Mouse (Mus musculus) midbrain, embryonic 16.5 days (tissue): ENCODE data around the gene Camsap1. TPM values are rescaled to one million over a fixed set of nuclear protein-coding genes. Genes with fewer than 3 reads are reported as not detected.
A peak's percentile ranks its signal among the peaks of the same experiment; 100 is the strongest.

Experiments
- ATAC-seq: fragments of 200-750 bp; cut with Nextera tagmentation; 2 replicates; pipeline ENCODE4 v1.8.0; 2017; ENCODE audit warnings: moderate TSS enrichment
- H3K27ac ChIP-seq: fragments of 300-500 bp; sonication (generic); 2 replicates; pipeline ENCODE4 v1.5.1; 2014; ENCODE audit warnings: mild to moderate bottlenecking, low read length, mixed read lengths
- H3K27me3 ChIP-seq: fragments of 300-500 bp; sonication (generic); 2 replicates; pipeline ENCODE4 v1.6.1; 2014; ENCODE audit warnings: low read depth, low read length, mixed read lengths; ENCODE audit not compliant: control insufficient read depth, insufficient read depth
- H3K36me3 ChIP-seq: fragments of 300-500 bp; sonication (generic); 2 replicates; pipeline ENCODE4 v1.6.1; 2014; ENCODE audit warnings: mild to moderate bottlenecking, low read length, moderate library complexity, mixed read lengths; ENCODE audit not compliant: control insufficient read depth, insufficient read depth
- H3K4me1 ChIP-seq: fragments of 300-500 bp; sonication (generic); 2 replicates; pipeline ENCODE4 v1.6.1; 2014; ENCODE audit warnings: mild to moderate bottlenecking, low read length, mixed read lengths; ENCODE audit not compliant: control insufficient read depth, insufficient read depth
- H3K4me2 ChIP-seq: fragments of 300-500 bp; sonication (generic); 2 replicates; pipeline ENCODE4 v1.6.1; 2014; ENCODE audit warnings: mild to moderate bottlenecking, low read length, mixed read lengths
- H3K4me3 ChIP-seq: fragments of 300-500 bp; sonication (generic); 2 replicates; pipeline ENCODE4 v1.5.1; 2014; ENCODE audit warnings: low read depth, mild to moderate bottlenecking, low read length, moderate library complexity, mixed read lengths
- H3K9ac ChIP-seq: fragments of 300-500 bp; sonication (generic); 2 replicates; pipeline ENCODE4 v1.6.1; 2014; ENCODE audit warnings: low read depth, low read length, mixed read lengths
- H3K9me3 ChIP-seq: fragments of 300-500 bp; sonication (generic); replicated peaks from 2 replicates; pipeline ENCODE4 v1.6.1; 2014; ENCODE audit warnings: mild to moderate bottlenecking, low read length, mixed read lengths; ENCODE audit not compliant: control insufficient read depth, poor library complexity, severe bottlenecking
- WGBS: fragments of 180-500 bp; shearing (Covaris S2); extraction: QIAGEN DNeasy Blood & Tissue Kit; methylation state at CpG from one replicate; pipeline ENCODE4 v1.1.7; 2014; 5-methylcytosine and 5-hydroxymethylcytosine counted together
- polyA plus RNA-seq: library from polyadenylated mRNA; unstranded; fragments of >200 nt; fragmentation: Nextera tagmentation; extraction: Ambion mirVana; gene quantifications from 2 replicates; pipeline ENCODE4 v1.2.1, GENCODE M21; 2015

Gene Camsap1
- polyA plus RNA-seq, 1 experiment from 2014 or later, result 61.2 TPM

DNA sequence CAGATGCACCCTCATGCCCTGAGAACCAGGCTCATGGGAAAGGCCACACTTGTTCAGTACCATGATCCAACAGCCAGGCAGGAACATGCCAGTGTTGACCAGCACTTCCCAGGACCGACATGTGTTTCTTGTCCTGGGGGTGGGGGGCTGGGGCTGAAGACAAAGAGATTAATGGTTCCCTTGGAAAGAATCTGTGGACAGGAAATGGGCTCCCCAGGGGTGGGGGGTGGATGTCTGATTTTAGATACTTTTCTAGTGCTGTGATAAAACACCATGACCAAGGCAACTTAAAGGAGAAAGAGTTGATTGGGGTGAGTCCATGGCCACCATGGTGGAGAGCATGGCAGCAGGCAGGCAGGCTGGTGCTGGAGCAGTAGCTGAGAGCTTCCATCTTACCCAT, 100.8 kb downstream of the Camsap1 start:
- WGBS, result 65% methylated on average over 1 of the region's 1 CpGs
- no peak overlapping the region for H3K27ac ChIP-seq
- H3K27me3 ChIP-seq, result no peaks in the 10 kb centered on the region
- no peak overlapping the region for H3K9ac ChIP-seq
- H3K4me1 ChIP-seq, result no peaks in the 10 kb centered on the region
- H3K4me3 ChIP-seq, result no peak overlapping the region
- no peaks in the 10 kb centered on the region for H3K9me3 ChIP-seq
- no peak for ATAC-seq
- no peak overlapping the region for H3K4me2 ChIP-seq
- no peaks in the 10 kb centered on the region for H3K36me3 ChIP-seq

DNA sequence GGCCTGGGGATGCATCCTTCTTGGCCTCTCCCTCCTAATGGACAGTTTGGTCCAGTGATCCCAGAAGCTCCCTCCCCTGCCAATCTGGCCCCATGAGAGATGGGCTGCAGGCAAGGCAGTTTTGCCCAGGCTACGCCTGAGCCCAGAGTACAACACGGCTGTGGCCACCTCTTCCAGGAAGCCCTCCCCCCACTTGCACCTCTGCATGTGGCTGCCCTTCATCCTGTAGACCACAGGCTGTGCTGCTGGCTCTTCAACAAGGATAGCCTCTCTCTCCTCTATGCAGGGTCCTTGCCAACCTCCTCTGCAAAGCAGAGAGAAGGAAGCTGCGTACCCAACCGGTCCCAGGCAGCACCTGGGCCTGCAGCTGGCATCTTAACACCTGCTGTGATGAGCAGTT, 104.0 kb downstream of the Camsap1 start:
- Histone ChIP-seq H3K36me3 (no peaks in the 10 kb centered on the region), H3K27ac (no peak overlapping the region), H3K4me1 (no peaks in the 10 kb centered on the region), H3K9me3 (no peaks in the 10 kb centered on the region), H3K9ac (no peak overlapping the region), H3K27me3 (no peaks in the 10 kb centered on the region), H3K4me3 (no peak overlapping the region), H3K4me2 (peak overlapping the region; percentile 80)
- WGBS, result 77% methylated on average over 4 of the region's 4 CpGs
- ATAC-seq, result no peak

- H3K4me2 ChIP-seq, result peak overlapping the region; percentile 80
- no peak for ATAC-seq
- H3K9me3 ChIP-seq, result no peaks in the 10 kb centered on the region
- no peaks in the 10 kb centered on the region for H3K27me3 ChIP-seq
- no peak overlapping the region for H3K27ac ChIP-seq
- H3K4me1 ChIP-seq, result no peaks in the 10 kb centered on the region
- 83% methylated on average over 2 of the region's 2 CpGs for WGBS
- H3K4me3 ChIP-seq, result peak overlapping the region; percentile 72
- peak overlapping the region; percentile 86; the same call in 1 of the 2 replicates for H3K9ac ChIP-seq
- H3K36me3 ChIP-seq, result no peaks in the 10 kb centered on the region
These were observed 104.6 kb downstream of the Camsap1 start for GRCm38 (mm10) chr2:25878516-25878915.

DNA sequence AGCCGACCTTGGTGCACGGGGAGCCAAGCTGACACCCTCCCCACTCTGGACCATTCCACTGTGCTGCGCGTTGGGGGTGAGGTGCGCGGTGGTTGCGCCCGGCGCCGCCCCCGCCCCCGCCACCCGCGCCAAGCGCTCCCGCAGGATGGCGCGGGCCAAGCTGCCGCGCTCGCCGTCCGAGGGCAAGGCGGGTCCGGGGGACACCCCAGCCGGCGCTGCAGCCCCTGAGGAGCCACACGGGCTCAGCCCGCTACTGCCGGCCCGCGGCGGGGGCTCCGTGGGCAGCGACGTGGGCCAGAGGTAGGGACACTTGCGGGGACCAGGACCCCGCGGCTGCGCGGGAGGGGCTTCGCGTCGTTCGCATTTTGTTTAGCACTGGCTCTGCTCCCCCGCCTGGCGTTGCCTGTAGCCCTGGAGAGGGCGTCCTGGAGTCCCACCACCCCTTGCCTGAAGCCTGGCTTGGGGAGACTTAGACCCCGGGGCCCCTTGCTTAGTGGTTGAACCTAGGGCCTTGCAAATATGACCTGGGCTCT, 105.3 kb downstream of the Camsap1 start:
- peak; percentile 83 for ATAC-seq
- Histone ChIP-seq H3K27me3 (no peaks in the 10 kb centered on the region), H3K9ac (peak overlapping the region; percentile 86), H3K9me3 (no peaks in the 10 kb centered on the region), H3K27ac (peak overlapping the region; percentile 62), H3K36me3 (no peaks in the 10 kb centered on the region), H3K4me1 (no peaks in the 10 kb centered on the region), H3K4me3 (peak overlapping the region; percentile 72), H3K4me2 (peak overlapping the region; percentile 80)
- WGBS, result 2% methylated on average over 46 of the region's 49 CpGs

DNA sequence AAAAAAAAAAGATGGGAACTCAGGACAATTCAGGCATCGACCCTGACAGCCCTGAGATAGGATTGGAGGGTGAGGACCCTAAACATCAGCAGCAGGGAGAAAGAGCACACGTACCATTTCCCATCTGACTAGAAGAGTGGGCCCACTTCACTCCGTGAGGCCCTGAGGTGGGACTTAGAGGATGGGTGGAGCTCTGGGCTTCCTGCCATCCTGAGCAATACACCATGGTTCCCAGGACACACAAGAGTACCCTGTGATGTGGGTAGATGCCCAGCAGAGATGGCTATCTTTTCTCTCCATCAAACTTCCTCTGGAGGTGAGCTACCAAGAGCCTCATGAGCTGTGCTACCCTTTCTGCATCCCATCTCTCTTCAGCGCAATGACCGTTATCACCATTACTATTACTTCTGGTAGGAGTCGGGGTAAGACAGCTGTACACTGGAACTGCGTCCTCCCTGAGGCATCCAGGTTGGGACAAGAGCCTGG, 105.8 kb downstream of the Camsap1 start:
- H3K36me3 ChIP-seq, result no peaks in the 10 kb centered on the region
- 28% methylated on average over 7 of the region's 7 CpGs for WGBS
- no peak for ATAC-seq

More for the DNA sequence above, 105.8 kb downstream of the Camsap1 start:
- Histone ChIP-seq H3K9me3 (no peaks in the 10 kb centered on the region), H3K9ac (peak overlapping the region; percentile 86), H3K27ac (no peak overlapping the region; the same call in 1 of the 2 replicates), H3K4me2 (peak overlapping the region; percentile 80), H3K4me3 (peak overlapping the region; percentile 72), H3K4me1 (no peaks in the 10 kb centered on the region), H3K27me3 (no peaks in the 10 kb centered on the region)

Other genes starting within 250 kb of the Camsap1 start
- gene Obp2b, start 246.3 kb downstream of the Camsap1 start, polyA plus RNA-seq, result not detected in 2 replicates
- gene Lcn3, start 217.7 kb downstream of the Camsap1 start, polyA plus RNA-seq, result not detected in 2 replicates
- not detected in 2 replicates for gene Lcn11, start 206.3 kb downstream of the Camsap1 start, polyA plus RNA-seq
- not detected in 2 replicates for gene Gm13539, start 201.0 kb downstream of the Camsap1 start, polyA plus RNA-seq
- not detected in 2 replicates for gene Glt6d1, start 167.4 kb downstream of the Camsap1 start, polyA plus RNA-seq
- gene Lcn9, start 160.1 kb downstream of the Camsap1 start, polyA plus RNA-seq, result not detected in 2 replicates
- not detected in 2 replicates for gene Sohlh1, start 136.0 kb downstream of the Camsap1 start, polyA plus RNA-seq
- gene Kcnt1, start 119.5 kb downstream of the Camsap1 start, polyA plus RNA-seq, result 18.8 and 21.8 TPM in 2 replicates
- gene Ubac1, start 38.5 kb upstream of the Camsap1 start, polyA plus RNA-seq, result 130 and 144 TPM in 2 replicates
- 14.1 and 18.1 TPM in 2 replicates for gene Nacc2, start 139.9 kb upstream of the Camsap1 start, polyA plus RNA-seq
- gene Lhx3, start 225.0 kb upstream of the Camsap1 start, polyA plus RNA-seq, result not detected in 2 replicates